In genomic region chr1:157560654-157561386, GRCm38 (mm10) we compare ENCODE assay signal across 9 mouse cellular contexts. TPM values are rescaled to one million over a fixed set of nuclear protein-coding genes. Genes with fewer than 3 reads are reported as not detected.
A peak's percentile ranks its signal among the peaks of the same experiment; 100 is the strongest.
DNase-seq lines count a peak whose midpoint lies in the region; ATAC-seq and TF ChIP-seq lines count a peak whose summit lies in the region.
"Had no signal": no experiment of that assay in that cellular context is flagged by ENCODE, and none has a peak within 500 bp of the region (broad histone marks: within the 10 kb centered on the region; RNA-seq: fewer than 3 reads in every experiment).

No protein-coding gene starts in this region.

- H3K4me3 ChIP-seq in left cerebral cortex, adult 2 months, result no peak overlapping the region
- H3K4me3 ChIP-seq in forebrain, embryonic 11.5 days (ENCODE audit: low read depth, low read length), result no peak overlapping the region
- H3K4me3 ChIP-seq in stomach, embryonic 16.5 days (replicated peaks; ENCODE audit: low read length), result no peak overlapping the region
- H3K4me3 ChIP-seq: erythroblast, embryonic 14.5 days had no signal

- peak overlapping the region; percentile 16; the same call in 1 of the 2 replicates for H3K9ac ChIP-seq in forebrain, embryonic 11.5 days (ENCODE audit: low read length)
- no peak overlapping the region for H3K9ac ChIP-seq in stomach, embryonic 16.5 days (ENCODE audit: low read length)

- peak; percentile 64 for ATAC-seq in forebrain, embryonic 11.5 days (replicated peaks; ENCODE audit: low FRiP score)
- peak; percentile 44; the same call in 1 of the 2 replicates for ATAC-seq in stomach, embryonic 16.5 days (ENCODE audit: insufficient read depth, low FRiP score)

- H3K4me1 ChIP-seq in forebrain, embryonic 11.5 days (replicated peaks; ENCODE audit: control insufficient read depth, insufficient read depth, low read length), result peaks cover under 1% of the 10 kb centered on the region; the same call in 1 of the 2 replicates
- no peaks in the 10 kb centered on the region for H3K4me1 ChIP-seq in stomach, embryonic 16.5 days (ENCODE audit: control insufficient read depth, insufficient read depth, low read length)

- TF ChIP-seq CTCF in left cerebral cortex, adult 2 months (IDR thresholded peaks at IDR 0.05), result peak; percentile 72

- intact Hi-C loops in left cerebral cortex, adult 2 months (cut with DNase I), result loop anchor here (5.0 kb wide), 1 partner anchor 176 kb away; no protein-coding TSS in a partner anchor
- intact Hi-C loops in left cerebral cortex, postnatal 25 days (cut with DNase I), result no loop called here

- H3K4me2 ChIP-seq in forebrain, embryonic 11.5 days (ENCODE audit: low read depth, low read length, severe bottlenecking), result peak overlapping the region; percentile 29; the same call in 1 of the 2 replicates
- no peak overlapping the region for H3K4me2 ChIP-seq in stomach, embryonic 16.5 days (ENCODE audit: low read depth, low read length)

- H3K9me3 ChIP-seq in forebrain, embryonic 11.5 days (ENCODE audit: control insufficient read depth, low read length), result no peaks in the 10 kb centered on the region
- H3K9me3 ChIP-seq in stomach, embryonic 16.5 days (replicated peaks; ENCODE audit: control insufficient read depth, low read length), result no peaks in the 10 kb centered on the region

- H3K27me3 ChIP-seq in forebrain, embryonic 11.5 days (ENCODE audit: control insufficient read depth, insufficient read depth, low read length), result no peaks in the 10 kb centered on the region
- H3K27me3 ChIP-seq in stomach, embryonic 16.5 days (ENCODE audit: control insufficient read depth, insufficient read depth, low read length), result no peaks in the 10 kb centered on the region

- no peak overlapping the region for H3K27ac ChIP-seq in left cerebral cortex, adult 2 months
- no peak overlapping the region for H3K27ac ChIP-seq in forebrain, embryonic 11.5 days (ENCODE audit: low read depth, low read length)
- no peak overlapping the region for H3K27ac ChIP-seq in stomach, embryonic 16.5 days (ENCODE audit: low read length)

- no peaks in the 10 kb centered on the region for H3K36me3 ChIP-seq in forebrain, embryonic 11.5 days (ENCODE audit: control insufficient read depth, insufficient read depth, low read length)
- no peaks in the 10 kb centered on the region for H3K36me3 ChIP-seq in stomach, embryonic 16.5 days (ENCODE audit: control insufficient read depth, insufficient read depth, low read length)

- WGBS in forebrain, embryonic 11.5 days, result 11% methylated on average over 8 of the region's 8 CpGs
- 21% methylated on average over 8 of the region's 8 CpGs for WGBS in stomach, embryonic 16.5 days

- no peak for DNase-seq in left cerebral cortex, adult 2 months (ENCODE audit: extremely low spot score in 1 of 2, low spot score in 2 of 2)
- no peak for DNase-seq in left cerebral cortex, postnatal 25 days (ENCODE audit: low spot score in 2 of 2)
- peak; percentile 68 for DNase-seq in brain, adult 2 months (ENCODE audit: low read depth, low spot score)
- peak; percentile 68 for DNase-seq in forebrain, embryonic 11.5 days (ENCODE audit: low spot score)
- DNase-seq in kidney, adult 9 months, result peak; percentile 19
- peak; percentile 42 for DNase-seq in lung, postnatal 36 days
- no peak for DNase-seq in urinary bladder, postnatal 10 days (ENCODE audit: low spot score)

RNA-seq across cellular contexts. Expression of gene Sec16b, which starts 54.3 kb away (rescaled TPM):
- total RNA-seq in left cerebral cortex, adult 2 months (2021), result 1 to 10 TPM; 1.4 TPM
- 1 to 10 TPM; 1.2 to 1.4 TPM for total RNA-seq in left cerebral cortex, postnatal 25 days (2021)
- polyA plus RNA-seq in forebrain, embryonic 11.5 days (2014; fragmentation: Nextera tagmentation; extraction: Ambion mirVana), result 0.68 and 0.91 TPM in 2 replicates
- 10.6 and 11.0 TPM in 2 replicates for polyA plus RNA-seq in stomach, embryonic 16.5 days (2015; fragmentation: Nextera tagmentation; extraction: Ambion mirVana)
- polyA plus RNA-seq: erythroblast, embryonic 14.5 days had no signal

Comparison
In these comparisons a context has a peak if more than half of its experiments do, and no peak if none do; other contexts are left out.
1. DNase-seq: peak in brain, adult 2 months (single experiment), forebrain, embryonic 11.5 days (single experiment), kidney, adult 9 months (single experiment) and lung, postnatal 36 days (single experiment); none in left cerebral cortex, adult 2 months (0 of 2), left cerebral cortex, postnatal 25 days (0 of 2) and urinary bladder, postnatal 10 days (single experiment).